Mouse (Mus musculus) stomach, embryonic 15.5 days (tissue): ENCODE data around the gene Fam174b. TPM values are rescaled to one million over a fixed set of nuclear protein-coding genes. Genes with fewer than 3 reads are reported as not detected.

Experiments used
- microRNA-seq: library from miRNA; unstranded; fragments of <30 nt; microRNA quantifications from one replicate; pipeline ENCODE4, GENCODE M21; 2016
- polyA plus RNA-seq: library from polyadenylated mRNA; unstranded; fragments of >200 nt; fragmentation: Nextera tagmentation; extraction: Ambion mirVana; gene quantifications from 2 replicates; pipeline ENCODE4 v1.2.1, GENCODE M21; 2015

The Fam174b gene
- polyA plus RNA-seq, 1 experiment from 2014 or later: 58.0 TPM

Small RNAs within 50 kb of the gene (microRNA-seq; reads per million reads assigned to microRNA genes)
- gene Mir7234: not detected

Other genes starting within 250 kb of the Fam174b start
- gene Chd2, start 198.5 kb upstream of the Fam174b start, polyA plus RNA-seq: 43.3 and 48.8 TPM in 2 replicates